Mouse (Mus musculus): ENCODE data around the gene Bad. TPM values are rescaled to one million over a fixed set of nuclear protein-coding genes. Genes with fewer than 3 reads are reported as not detected.

The Bad gene
- total RNA-seq, 4 experiments from 2014 or later, result 49.9 to 63.1 (median 56.6) TPM

DNA sequence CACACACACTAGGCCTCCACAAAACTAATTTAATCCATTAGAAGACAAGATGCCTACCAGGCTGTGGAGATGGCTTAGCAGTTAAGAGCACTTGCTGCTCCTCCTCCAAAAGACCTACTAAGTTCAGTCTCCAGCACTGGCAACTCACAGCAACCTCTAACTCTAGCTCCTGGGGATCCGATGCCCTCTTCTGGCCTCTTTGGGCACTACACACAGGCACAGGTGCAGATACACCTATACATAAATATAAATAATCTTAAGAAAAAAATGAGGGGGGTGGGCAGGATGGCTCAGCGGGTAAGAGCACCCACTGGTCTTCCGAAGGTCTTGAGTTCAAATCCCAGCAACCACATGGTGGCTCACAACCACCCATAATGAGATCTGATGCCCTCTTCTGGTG, 5.4 kb upstream of the Bad start:
- no peak for DNase-seq

DNA sequence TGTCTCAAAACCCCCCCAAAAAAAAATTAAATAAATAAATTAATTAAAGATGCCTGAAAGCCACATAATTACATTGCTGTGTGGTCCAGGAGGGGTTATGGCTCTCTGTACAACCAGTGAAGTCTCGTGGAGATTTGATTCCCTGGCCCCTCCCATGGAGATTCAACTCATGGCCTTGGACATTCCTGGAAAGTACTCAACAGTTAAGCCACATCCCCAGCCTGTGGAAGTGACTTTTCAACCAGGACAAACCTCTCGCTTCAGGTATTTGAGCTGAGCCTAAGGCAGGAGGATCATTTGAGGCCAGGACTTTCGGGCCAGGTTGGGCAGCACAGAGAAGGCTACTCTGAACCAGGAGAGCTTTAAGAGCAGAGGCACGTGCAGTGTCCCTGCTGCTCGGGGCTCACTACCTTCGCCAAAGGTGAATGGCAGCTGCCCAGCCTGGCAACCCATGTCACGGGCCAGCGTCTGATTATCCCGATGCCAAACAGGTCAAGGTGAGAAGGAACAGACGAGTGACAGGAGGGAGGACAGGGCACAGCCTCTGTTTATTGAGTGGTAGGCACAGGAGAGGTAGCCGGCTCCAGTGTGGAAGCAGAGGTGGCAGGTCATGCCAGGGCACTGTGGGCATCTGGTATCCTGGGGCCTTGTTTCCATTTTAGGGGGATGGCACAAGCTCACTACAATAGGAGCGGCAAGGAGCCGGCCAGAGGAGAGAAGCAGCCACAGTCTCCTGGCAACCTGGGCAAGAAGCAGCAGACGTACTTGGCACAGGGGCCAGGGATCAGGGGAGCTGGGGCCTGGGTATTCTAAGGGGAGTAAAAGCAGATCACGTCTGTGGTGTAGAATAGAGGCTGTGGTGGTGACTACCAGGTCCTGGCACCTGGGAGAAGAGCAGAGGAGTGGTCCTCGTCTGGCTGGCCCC, 3.9 kb upstream of the Bad start:
- no peak for DNase-seq

DNA sequence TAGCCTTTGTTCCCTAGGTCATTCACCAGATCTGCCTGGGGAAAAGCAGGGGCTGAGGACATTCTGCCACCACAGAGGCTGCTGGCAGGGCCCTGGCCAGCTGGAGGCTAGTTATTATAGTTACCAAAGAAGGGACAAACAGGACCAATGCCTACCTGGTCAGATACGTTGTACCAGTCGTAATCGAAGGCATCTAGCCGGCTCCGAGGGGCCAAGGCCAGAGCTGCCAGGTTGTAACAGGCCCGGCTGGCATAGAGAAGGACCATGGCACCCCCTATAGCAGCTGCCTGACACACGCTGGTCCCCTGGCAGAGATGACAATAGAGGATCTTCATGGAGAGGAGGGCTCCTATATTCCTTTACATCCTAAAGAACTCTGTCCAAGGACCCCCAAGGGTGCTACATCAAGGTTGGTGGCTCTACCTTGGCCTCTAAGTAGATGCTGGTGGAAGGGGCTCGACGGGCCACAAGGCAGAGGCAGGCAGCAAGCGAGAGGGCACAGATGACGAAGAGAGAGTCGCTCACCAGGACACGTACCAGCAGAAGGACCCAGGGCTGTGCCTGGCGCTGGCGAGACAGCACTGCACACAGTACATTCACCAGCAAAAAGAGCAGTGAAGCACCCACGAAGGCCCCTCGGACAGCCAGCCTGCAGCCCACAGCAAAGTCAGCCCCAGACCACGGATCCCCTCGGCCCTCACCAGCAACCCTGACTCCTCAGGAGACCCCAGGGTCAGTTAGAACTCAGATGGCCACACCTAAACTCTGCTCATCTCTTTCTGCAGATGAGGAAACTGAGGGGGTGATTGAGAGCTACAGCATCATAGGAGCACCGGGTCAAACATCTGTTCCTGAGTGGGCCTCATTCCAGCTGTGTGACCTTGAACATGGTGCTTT, 2.3 kb upstream of the Bad start:
- no peak for DNase-seq

DNA sequence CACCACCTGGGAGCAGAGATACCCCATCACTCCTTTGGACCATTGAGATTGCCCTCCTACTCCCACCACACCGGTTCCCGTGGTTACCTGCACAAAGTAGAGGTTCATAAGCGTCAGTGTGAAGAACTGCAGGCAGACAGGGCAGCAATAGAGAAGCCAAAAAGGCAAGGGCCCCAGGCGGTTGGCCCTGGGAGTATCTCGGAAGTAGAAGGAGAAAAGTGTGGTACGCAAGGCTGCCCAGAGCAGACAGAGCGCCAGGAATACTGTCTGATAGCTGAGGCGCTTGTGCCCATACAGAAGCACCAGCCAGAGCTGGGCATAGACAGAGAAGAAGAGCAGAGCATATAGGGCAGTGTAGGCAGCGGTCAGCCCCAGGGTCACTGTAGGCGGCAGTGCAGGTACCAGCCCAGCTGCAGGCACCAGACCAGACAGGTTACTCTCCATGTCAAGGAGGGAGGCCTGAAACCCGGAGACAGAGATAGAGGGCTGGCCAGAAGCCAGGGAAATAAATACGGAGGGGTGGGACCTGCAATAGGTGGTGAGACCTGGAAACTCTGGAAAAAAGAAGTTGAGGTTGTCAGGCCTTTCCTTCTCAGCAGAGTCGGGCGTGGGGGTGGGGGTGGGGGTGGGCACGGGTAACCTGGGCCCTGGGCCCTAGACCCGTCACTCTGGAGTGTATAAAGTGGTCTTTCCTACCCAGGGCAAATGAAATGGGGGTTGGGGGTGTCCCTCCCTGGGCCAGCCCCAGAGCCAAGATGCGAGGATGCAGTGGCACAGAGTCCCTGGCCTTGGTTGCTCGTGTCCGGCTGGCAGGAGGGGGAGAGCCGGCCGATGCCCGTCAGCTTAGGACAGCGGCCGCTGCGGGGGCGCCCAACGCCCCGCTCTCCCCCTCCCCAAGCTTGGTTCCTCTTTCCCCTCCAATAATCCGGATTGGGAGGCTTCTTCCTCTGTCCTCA, 987 bp upstream of the Bad start:
- no peak for DNase-seq

DNA sequence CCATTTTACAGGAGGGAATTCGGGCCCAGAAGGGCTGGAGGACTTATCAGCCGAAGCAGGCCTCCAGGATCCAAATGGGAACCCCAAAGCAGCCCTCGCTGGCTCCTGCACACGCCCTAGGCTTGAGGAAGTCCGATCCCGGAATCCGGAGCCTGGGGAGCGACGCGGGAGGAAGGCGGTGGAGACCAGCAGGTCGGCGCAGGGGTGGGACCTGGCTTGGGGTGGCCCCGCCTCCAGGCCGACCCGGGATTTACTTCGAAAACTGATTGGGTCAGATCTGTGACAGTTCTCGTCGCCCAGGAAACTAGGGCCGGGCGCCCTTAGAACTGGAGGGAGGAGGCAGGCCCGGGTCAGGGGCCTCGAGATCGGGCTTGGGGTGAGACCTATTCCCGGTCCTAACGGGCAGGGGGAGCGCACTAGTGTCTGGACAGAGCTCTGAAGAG, 609 bp downstream of the Bad start, which contains the start of gene Gpr137:
Gene Gpr137 (minus strand): TSS at position 232 of the 443 bp plus-strand sequence.
- peak; percentile 96 for DNase-seq

DNA sequence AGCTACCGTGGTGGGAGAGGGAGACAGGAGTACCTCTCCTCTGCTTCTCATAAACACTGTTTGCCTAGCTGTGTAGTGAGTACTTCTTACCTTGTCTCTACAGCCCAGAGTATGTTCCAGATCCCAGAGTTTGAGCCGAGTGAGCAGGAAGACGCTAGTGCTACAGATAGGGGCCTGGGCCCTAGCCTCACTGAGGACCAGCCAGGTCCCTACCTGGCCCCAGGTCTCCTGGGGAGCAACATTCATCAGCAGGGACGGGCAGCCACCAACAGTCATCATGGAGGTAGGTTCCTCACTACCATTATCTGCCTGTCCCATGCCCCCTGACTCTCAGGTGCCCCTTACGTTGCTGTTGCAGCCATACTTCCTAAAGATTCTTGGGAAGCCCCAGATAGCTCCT, 1.1 kb downstream of the Bad start:
- DNase-seq, result no peak

DNA sequence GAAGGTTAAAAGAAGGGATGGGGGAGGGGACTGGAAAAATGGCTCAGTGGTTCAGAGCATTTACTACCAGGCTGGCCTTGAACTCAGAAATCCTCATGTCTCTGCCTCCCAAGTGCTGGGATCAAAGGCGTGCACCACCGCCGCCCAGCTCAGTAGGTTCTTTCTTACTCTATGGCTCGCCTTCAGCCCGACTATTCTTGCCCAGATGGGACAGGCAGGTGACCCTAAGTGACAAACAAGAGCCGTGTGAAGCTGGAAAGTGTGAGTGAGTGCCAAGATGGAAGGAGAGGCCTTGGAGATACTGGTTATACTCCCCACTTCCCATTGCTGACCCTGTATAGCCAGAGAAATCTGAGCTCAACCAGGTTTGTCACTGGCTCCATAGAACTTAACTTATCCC, 2.0 kb downstream of the Bad start:
- DNase-seq, result no peak

DNA sequence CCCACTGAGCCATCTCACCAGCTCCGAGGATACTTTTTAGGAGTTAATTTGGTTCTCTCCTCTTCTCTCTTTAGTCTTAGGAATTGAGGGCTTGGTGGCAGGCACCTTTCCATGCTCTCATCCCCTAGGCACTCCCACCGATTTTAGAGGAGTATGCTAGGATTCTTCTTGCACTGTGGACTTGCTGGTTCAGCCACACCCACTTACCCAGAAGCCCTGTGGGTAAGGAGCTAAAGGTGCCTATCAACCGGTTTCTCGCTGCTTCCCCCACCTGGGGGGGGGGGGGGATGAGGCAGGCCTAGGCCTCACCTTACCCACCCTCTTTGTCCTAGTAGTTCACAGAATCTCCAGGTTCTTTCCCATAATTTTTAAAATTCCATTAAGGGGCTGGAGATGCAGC, 6.1 kb downstream of the Bad start:
- DNase-seq, result no peak

DNA sequence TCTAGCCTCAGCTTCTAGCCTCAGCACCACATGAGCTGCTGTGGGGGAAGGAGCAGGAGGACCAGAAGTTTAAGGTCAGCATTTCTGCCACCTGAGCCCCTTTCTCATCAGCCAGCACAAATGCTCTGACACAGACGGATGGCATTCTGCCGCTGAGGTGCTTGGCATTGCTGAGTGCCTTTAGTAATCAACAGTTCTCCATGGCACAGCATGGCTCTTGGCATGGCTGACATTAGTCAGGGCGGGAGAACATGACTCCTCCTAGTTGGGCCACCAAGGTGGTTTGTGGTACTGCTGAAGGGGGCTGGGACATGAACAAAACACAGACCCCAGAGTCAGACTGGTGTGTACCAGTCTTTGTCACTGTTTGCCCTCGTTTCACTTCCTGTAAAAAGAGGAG, 6.5 kb downstream of the Bad start:
- no peak for DNase-seq

DNA sequence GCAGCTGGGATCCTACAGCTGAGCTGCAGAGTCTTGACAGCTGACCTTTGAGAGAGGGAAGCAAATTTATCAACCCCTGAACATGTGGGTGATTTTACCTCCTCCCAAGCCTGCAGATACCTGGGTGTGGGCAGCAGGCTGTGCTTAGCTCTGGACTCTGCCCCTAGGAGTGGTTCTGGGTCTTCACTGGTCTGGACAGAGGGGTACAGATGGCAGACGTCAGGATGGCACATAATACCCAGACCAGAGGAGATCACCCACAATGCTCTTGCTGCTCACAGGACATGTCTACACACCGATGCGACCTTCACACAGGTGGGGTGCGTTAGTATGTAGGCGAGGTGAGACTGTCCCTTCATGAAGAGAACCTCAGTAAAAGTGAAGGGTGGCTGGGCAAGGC, 7.9 kb downstream of the Bad start:
- DNase-seq, result no peak

DNA sequence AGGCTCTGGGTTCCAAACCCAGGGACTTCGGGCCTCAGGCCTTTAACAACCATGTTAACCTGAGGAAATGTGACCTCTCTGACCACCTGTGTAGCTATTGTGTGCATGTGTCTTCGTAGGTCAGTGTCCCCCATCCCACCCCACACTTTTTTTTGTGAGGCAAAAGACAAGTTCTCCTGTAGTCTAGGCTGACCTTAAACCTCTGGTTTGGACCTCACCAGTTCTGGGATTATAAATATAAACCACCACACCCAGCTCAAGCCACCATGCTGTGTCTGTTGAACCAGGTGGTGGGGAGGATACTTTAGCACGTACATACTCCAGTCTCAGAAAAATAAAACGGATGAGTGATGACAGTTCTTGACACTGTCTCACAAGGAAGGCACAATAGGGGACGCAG, 8.3 kb downstream of the Bad start:
- no peak for DNase-seq

DNA sequence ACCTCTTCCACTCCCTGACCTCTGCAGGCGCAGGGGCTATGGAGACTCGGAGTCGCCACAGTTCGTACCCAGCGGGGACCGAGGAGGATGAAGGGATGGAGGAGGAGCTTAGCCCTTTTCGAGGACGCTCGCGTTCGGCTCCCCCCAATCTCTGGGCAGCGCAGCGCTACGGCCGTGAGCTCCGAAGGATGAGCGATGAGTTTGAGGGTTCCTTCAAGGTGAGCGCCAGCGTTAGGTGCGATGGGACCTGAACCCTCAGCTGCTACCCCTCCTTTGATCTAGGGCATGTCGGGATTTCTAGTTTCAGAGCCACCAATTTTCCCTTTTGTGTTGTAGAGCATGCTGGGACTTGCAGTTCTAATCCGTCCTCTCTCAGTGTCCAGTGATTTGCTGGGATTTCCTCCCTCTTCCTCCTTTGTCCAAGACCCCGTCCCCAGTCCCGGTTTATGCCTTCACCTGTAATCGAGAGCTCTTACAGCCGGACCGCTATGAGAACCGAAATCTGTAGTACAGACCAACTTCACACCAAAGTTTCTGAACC, 9.0 kb downstream of the Bad start:
- peak; percentile 64 for DNase-seq

DNA sequence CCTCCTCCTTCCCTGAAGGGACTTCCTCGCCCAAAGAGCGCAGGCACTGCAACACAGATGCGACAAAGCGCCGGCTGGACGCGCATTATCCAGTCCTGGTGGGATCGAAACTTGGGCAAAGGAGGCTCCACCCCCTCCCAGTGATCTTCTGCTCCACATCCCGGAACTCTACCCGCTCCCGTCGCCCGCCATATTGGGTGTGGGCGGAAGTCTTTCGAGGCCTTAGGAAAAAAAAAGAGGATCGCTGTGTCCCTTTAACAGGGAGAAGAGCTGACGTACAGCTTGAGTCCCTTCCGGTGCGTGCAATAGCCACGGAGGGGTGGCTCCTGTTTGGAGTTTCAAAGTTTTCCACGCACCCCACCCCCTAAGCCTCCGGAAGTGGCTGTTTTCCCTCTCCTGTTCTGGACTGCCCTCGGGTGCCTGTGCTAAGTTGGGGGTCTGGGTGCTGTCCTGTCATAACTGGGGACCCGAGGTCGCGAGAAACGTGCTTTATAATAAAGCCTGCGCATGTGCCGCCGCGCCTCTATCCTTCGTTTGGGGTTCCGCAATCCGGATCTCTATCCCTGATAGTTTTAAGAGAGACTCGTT, 9.8 kb downstream of the Bad start:
- peak; percentile 98 for DNase-seq

DNA sequence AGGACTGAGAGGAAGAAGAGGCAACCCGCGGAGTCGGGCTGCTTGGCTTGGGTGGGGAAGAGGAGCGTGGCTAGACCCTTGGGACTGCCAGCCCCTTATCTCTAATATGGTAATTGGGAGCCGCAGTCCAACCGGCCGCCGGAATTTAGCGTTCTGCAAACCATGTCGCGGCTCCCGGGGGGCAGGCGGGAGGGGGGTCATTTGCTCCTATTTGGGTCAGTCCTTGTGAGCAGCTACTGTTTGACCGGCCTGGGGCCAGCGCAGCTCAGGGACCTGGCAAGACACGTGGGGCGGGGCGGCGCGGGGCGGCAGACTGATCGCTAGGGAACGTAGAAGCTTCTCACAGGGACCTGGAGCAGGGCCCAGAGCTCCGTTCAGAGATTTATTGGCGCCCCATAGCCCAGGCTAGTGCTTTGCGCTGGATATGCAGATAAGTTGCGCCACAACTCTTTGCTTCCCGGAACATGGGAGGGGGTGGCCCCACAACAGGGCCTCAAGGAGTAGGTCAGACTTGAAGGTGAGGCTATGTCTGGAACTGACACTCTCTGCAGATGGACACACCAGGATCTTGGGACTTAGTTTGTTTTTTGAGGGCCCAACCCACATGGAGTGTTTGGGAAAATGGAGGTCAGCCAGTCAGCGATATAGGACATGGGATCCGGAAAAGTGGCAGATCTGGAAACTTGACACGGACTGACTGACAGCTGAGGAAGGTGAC, 10.5 kb downstream of the Bad start:
- peak; percentile 91 for DNase-seq

DNA sequence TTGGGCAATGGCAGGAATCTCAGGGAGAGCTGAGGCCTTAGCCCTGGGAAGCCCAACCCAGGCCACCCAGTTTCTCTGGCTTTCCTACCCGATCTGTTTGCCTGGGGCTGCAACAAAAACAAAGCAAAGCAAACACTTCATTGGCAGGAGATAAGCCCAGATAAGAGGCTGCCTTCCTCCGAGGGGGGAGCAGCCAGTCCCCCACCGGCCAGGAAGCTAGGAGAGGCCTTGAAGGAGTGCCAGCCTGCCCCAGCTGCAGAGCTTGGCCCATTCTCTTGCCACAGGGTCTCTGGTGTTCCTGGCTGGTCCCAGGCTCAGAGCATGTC, 11.0 kb downstream of the Bad start:
- DNase-seq, result peak; percentile 82

DNA sequence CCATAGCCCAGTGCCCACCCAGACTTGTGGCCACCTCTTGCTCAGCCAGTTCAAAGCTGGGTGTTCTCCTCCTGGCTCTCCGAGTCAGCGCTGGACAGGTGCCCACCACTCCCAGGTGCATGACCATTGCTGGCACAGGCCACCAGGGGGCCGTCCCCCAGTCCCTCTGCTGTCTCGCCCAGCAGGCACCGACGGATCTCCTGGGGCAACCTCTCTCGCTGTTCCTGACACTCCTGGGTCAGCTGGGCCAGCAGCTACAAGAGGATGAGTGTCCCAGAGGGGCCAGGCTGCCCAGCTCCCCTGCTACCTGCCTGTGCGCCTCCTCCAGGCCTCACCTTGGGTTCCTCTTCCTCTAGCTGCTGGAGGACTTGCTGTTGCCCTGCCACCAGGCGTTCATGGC, 12.4 kb downstream of the Bad start:
- DNase-seq, result no peak

DNA sequence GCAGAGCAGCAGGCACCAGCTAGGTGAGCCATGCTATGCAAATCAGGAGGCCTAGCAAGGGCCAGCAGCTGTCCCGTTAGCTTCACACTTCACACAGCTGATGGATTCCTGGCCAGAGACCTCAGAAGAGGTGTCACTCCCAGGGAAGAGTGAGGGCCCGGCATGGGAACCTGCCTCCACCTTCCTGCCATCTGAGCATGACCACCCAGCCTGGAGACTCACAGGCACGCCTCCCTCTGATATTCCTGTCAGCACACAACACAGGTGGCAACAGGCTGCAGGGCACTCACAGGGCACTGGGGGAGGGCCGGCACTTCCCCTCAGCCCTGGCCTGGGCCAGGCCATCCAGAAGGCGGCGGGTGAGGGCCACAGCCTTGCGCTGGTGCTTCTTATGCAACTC, 13.8 kb downstream of the Bad start:
- DNase-seq, result no peak

DNA sequence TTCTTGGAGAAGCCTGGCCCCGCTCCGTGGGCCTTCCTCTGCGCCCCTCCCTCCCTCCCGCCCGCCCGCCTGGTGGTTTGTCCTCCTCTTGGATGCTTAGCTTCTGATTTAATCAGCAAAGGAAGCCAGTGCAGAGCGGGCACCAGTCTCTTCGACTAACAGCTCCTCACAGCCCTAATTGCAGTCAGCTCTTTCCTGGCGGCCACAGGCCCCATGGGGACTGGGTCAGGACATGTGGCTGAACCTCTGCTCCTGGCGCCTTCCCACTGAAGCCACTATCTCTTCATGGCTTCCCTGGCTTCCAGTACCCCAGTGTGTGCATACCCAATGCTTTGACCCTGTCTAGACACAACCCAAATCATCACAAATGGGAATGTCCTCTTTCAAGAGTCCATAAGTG, 14.8 kb downstream of the Bad start:
- no peak for DNase-seq

DNA sequence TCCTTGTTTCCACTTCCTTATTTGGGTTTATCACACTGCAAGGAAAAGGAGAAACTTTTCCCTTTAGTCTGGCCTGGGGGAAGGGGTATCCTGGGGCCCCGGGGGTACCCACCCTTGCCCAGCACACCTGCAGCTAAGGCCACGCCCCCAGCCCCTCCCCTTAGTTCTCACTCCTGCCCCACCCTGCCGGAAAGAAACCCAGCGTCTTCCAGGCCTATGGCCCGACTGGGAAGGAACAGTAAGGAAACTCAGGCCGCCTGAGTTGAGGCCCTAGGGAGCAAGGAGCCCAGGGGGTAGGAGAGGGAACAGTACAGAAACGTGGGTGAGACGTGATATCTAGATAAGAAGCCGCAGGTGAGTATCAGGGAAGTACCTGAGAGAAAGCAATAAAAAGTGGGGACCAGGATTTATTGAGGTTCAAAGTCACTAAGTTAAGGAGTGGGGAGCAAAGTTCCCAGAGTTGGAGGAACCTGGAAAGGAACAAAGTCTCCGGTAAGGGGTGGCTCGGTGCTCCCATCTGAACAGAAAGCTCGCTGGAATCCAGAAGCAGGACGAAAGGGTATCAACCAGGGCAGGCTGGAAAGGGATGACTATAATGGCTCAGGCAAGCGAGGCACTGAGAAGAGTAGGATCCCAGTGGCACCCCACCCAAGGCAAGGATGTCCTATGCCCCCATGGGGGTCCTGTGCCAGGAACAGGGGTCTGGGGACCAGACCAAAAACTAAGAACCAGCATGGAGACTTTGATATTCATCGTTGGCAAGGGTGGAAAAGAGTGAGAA, 27.0 kb downstream of the Bad start:
- no peak for DNase-seq

DNA sequence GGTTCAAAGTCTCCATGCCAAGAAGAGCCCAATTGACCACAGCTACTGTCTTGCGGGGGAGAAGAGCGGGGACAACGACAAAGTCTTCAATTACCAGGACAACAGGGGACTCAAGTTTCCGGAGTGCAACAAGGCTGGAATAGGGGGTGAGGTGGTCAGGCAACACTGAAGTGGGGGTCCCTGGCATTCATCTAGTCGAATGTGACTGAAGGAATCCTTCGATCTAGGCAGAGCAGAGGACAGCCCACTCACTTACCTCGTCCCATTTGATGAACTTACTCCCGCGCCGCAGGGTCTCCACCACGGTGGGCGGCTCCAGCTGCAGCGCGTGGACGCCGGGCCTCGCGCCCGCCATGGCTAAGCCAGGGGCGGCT, 27.6 kb downstream of the Bad start:
- DNase-seq, result no peak
